Mouse (Mus musculus): ENCODE measurements at regions not wholly inside any gene's neighbourhood (a gene's known extent, or its start where the extent isn't known, plus 50 kb on each side); places are given as distances from the start of the nearest gene placed in this dataset.

DNA sequence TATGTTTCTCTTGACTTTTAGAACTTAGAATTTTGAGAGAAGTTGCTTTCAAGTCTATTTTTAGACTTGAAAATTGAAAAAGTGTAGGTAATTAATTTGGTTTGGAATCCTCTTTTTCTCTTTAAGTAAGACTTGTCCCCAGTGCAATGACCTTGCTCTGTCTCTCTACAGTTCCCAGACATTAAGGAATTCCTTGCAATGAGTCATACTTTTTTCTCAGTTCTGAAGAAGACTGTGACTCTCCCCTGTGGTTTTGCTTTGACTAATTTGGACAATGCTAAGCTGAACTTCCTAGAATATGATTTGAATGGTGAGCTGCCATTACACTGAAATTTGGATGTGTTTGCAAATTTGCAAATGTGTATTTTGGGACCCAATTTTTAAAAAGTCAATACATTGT, 445.0 kb upstream of the Stxbp6 start:
- TF ChIP-seq CTCF (IDR thresholded peaks at IDR 0.05) (no peak), POLR2A (IDR thresholded peaks at IDR 0.05; ENCODE audit: insufficient read depth, low read depth, low read length) (no peak), EP300 (IDR thresholded peaks at IDR 0.05; ENCODE audit: insufficient read depth, low read depth, low read length) (no peak)
- no peaks in the 10 kb centered on the region for H3K27me3 ChIP-seq (ENCODE audit: control insufficient read depth, insufficient read depth, low read length)
- no peak overlapping the region for H3K4me3 ChIP-seq
- no peak overlapping the region for H3K27ac ChIP-seq
- no peaks in the 10 kb centered on the region for H3K4me1 ChIP-seq (ENCODE audit: control insufficient read depth, insufficient read depth, low read length)
- H3K36me3 ChIP-seq (ENCODE audit: control insufficient read depth, insufficient read depth, low read length): no peaks in the 10 kb centered on the region
- intact Hi-C loops (cut with DNase I): no loop called here
- H3K9ac ChIP-seq (ENCODE audit: low read depth, low read length): no peak overlapping the region
- no peak for DNase-seq
- no peaks in the 10 kb centered on the region for H3K79me2 ChIP-seq (replicated peaks; ENCODE audit: control insufficient read depth, insufficient read depth, low read length)

- H3K36me3 ChIP-seq (ENCODE audit: control insufficient read depth, insufficient read depth, low read length): no peaks in the 10 kb centered on the region
- H3K27me3 ChIP-seq (ENCODE audit: control insufficient read depth, insufficient read depth, low read length): no peaks in the 10 kb centered on the region
- intact Hi-C loops (cut with DNase I): no loop called here
- H3K79me2 ChIP-seq (replicated peaks; ENCODE audit: control insufficient read depth, insufficient read depth, low read length): no peaks in the 10 kb centered on the region
- WGBS: 43% methylated on average over 3 of the region's 3 CpGs
- H3K9ac ChIP-seq (ENCODE audit: low read depth, low read length): no peak overlapping the region
- H3K4me3 ChIP-seq: no peak overlapping the region
- no peaks in the 10 kb centered on the region for H3K4me1 ChIP-seq (ENCODE audit: control insufficient read depth, insufficient read depth, low read length)
- DNase-seq: no peak
- H3K27ac ChIP-seq: no peak overlapping the region
- no peak for TF ChIP-seq CTCF (IDR thresholded peaks at IDR 0.05)
- no peak for TF ChIP-seq POLR2A (IDR thresholded peaks at IDR 0.05; ENCODE audit: insufficient read depth, low read depth, low read length)
- no peak for TF ChIP-seq EP300 (IDR thresholded peaks at IDR 0.05; ENCODE audit: insufficient read depth, low read depth, low read length)
Observed at GRCm38 (mm10) chr12:45514459-45514858, 439.9 kb upstream of the Stxbp6 start.

GRCm38 (mm10) chr12:45507400-45507982, 433.0 kb upstream of the Stxbp6 start:
- intact Hi-C loops (cut with DNase I): no loop called here
- no peak for TF ChIP-seq CTCF (IDR thresholded peaks at IDR 0.05)
- no peak for TF ChIP-seq EP300 (IDR thresholded peaks at IDR 0.05; ENCODE audit: insufficient read depth, low read depth, low read length)
- TF ChIP-seq POLR2A (IDR thresholded peaks at IDR 0.05; ENCODE audit: insufficient read depth, low read depth, low read length): no peak
- Histone ChIP-seq H3K36me3 (ENCODE audit: control insufficient read depth, insufficient read depth, low read length) (no peaks in the 10 kb centered on the region), H3K79me2 (replicated peaks; ENCODE audit: control insufficient read depth, insufficient read depth, low read length) (no peaks in the 10 kb centered on the region), H3K27me3 (ENCODE audit: control insufficient read depth, insufficient read depth, low read length) (no peaks in the 10 kb centered on the region), H3K4me1 (ENCODE audit: control insufficient read depth, insufficient read depth, low read length) (no peaks in the 10 kb centered on the region), H3K4me3 (no peak overlapping the region), H3K9ac (ENCODE audit: low read depth, low read length) (no peak overlapping the region), H3K27ac (no peak overlapping the region)
- DNase-seq: no peak
- 24% methylated on average over 7 of the region's 7 CpGs for WGBS

- no peak for DNase-seq
- H3K4me3 ChIP-seq: no peak overlapping the region
- intact Hi-C loops (cut with DNase I): no loop called here
- H3K4me1 ChIP-seq (ENCODE audit: control insufficient read depth, insufficient read depth, low read length): no peaks in the 10 kb centered on the region
- no peaks in the 10 kb centered on the region for H3K79me2 ChIP-seq (replicated peaks; ENCODE audit: control insufficient read depth, insufficient read depth, low read length)
- H3K27ac ChIP-seq: no peak overlapping the region
- TF ChIP-seq CTCF (IDR thresholded peaks at IDR 0.05) (no peak), POLR2A (IDR thresholded peaks at IDR 0.05; ENCODE audit: insufficient read depth, low read depth, low read length) (no peak), EP300 (IDR thresholded peaks at IDR 0.05; ENCODE audit: insufficient read depth, low read depth, low read length) (no peak)
- no peak overlapping the region for H3K9ac ChIP-seq (ENCODE audit: low read depth, low read length)
- no peaks in the 10 kb centered on the region for H3K27me3 ChIP-seq (ENCODE audit: control insufficient read depth, insufficient read depth, low read length)
- H3K36me3 ChIP-seq (ENCODE audit: control insufficient read depth, insufficient read depth, low read length): no peaks in the 10 kb centered on the region
- WGBS: 72% methylated on average over 6 of the region's 6 CpGs
Observed at GRCm38 (mm10) chr12:45499834-45500233, 425.3 kb upstream of the Stxbp6 start.

DNA sequence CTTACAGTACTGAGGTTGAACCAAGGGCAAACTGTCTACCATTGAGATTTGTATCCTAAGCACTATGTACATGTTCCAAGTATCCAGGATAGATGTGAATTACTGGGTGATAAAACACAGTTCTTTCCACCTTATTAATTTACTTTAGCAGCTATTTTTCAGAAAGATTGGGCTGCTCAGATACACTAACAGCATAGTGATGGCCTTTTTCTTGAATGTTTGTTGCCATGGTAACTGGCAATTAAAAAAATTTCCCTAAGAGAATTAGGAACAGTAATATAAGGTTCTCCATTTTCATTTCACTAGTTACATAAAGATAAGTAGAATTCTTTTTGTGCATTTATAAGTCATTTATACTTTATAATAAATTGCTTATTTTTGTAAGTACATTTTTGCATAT, 423.7 kb upstream of the Stxbp6 start:
- intact Hi-C loops (cut with DNase I): no loop called here
- TF ChIP-seq EP300 (IDR thresholded peaks at IDR 0.05; ENCODE audit: insufficient read depth, low read depth, low read length): no peak
- no peak for TF ChIP-seq POLR2A (IDR thresholded peaks at IDR 0.05; ENCODE audit: insufficient read depth, low read depth, low read length)
- no peak for TF ChIP-seq CTCF (IDR thresholded peaks at IDR 0.05)
- H3K79me2 ChIP-seq (replicated peaks; ENCODE audit: control insufficient read depth, insufficient read depth, low read length): no peaks in the 10 kb centered on the region

GRCm38 (mm10) chr12:45489029-45489428, 414.5 kb upstream of the Stxbp6 start:
- Histone ChIP-seq H3K4me3 (no peak overlapping the region), H3K79me2 (replicated peaks; ENCODE audit: control insufficient read depth, insufficient read depth, low read length) (no peaks in the 10 kb centered on the region), H3K4me1 (ENCODE audit: control insufficient read depth, insufficient read depth, low read length) (no peaks in the 10 kb centered on the region), H3K9ac (ENCODE audit: low read depth, low read length) (no peak overlapping the region), H3K27me3 (ENCODE audit: control insufficient read depth, insufficient read depth, low read length) (no peaks in the 10 kb centered on the region), H3K27ac (no peak overlapping the region), H3K36me3 (ENCODE audit: control insufficient read depth, insufficient read depth, low read length) (no peaks in the 10 kb centered on the region)
- no peak for TF ChIP-seq EP300 (IDR thresholded peaks at IDR 0.05; ENCODE audit: insufficient read depth, low read depth, low read length)
- no peak for TF ChIP-seq CTCF (IDR thresholded peaks at IDR 0.05)
- TF ChIP-seq POLR2A (IDR thresholded peaks at IDR 0.05; ENCODE audit: insufficient read depth, low read depth, low read length): no peak
- intact Hi-C loops (cut with DNase I): no loop called here
- no peak for DNase-seq
- 52% methylated on average over 1 of the region's 1 CpGs for WGBS

More for the DNA sequence above, 423.7 kb upstream of the Stxbp6 start:
- Histone ChIP-seq H3K9ac (ENCODE audit: low read depth, low read length) (no peak overlapping the region), H3K36me3 (ENCODE audit: control insufficient read depth, insufficient read depth, low read length) (no peaks in the 10 kb centered on the region), H3K27me3 (ENCODE audit: control insufficient read depth, insufficient read depth, low read length) (no peaks in the 10 kb centered on the region), H3K4me3 (no peak overlapping the region), H3K27ac (no peak overlapping the region), H3K4me1 (ENCODE audit: control insufficient read depth, insufficient read depth, low read length) (no peaks in the 10 kb centered on the region)
- DNase-seq: no peak

Data from heart, adult 2 months (tissue).